Mouse (Mus musculus): ENCODE results near the gene Nup188.

Gene Nup188

GRCm38 (mm10) chr2:30377721-30378120, 91.5 kb downstream of the Nup188 start:
- ChIA-PET CTCF (interaction anchor here in 1 of 4 experiments (1.5 kb wide), 1 partner anchor 58 kb away, joined by 5 read pairs; no protein-coding TSS in a partner anchor), POLR2A (interaction anchor here in 1 of 4 experiments (1.1 to 1.4 kb wide), 2 partner anchors 10 kb away, joined by 3 to 4 read pairs; no protein-coding TSS in a partner anchor)

GRCm38 (mm10) chr2:30379307-30379706, 93.1 kb downstream of the Nup188 start:
- CTCF ChIA-PET = interaction anchor here in 1 of 4 experiments (1.2 kb wide), 1 partner anchor 15 kb away, joined by 4 read pairs; the partner anchor contains the start of gene Miga2
- POLR2A ChIA-PET = interaction anchor here in 2 of 4 experiments (0.8 to 1.5 kb wide), 4 partner anchors 10 to 33 kb away, joined by 3 read pairs; no protein-coding TSS in a partner anchor

- ChIA-PET CTCF (interaction anchor here in 1 of 4 experiments (0.8 kb wide), 1 partner anchor 54 kb away, joined by 3 read pairs; no protein-coding TSS in a partner anchor), POLR2A (interaction anchor here in 2 of 4 experiments (0.8 to 1.7 kb wide), 7 partner anchors 10 to 71 kb away, joined by 3 to 7 read pairs (median 3); no protein-coding TSS in a partner anchor)
Observed at GRCm38 (mm10) chr2:30380564-30381376, 94.6 kb downstream of the Nup188 start.

GRCm38 (mm10) chr2:30381377-30381725, 95.2 kb downstream of the Nup188 start:
- POLR2A ChIA-PET = interaction anchor here in 2 of 4 experiments (0.7 to 2.1 kb wide), 11 partner anchors 9 to 234 kb away, joined by 3 to 7 read pairs (median 3); partner anchors contain the start of gene Miga2 (in 1 of the 2)
- CTCF ChIA-PET = interaction anchor here in 1 of 4 experiments (0.8 kb wide), 1 partner anchor 54 kb away, joined by 3 read pairs; no protein-coding TSS in a partner anchor

GRCm38 (mm10) chr2:30384814-30385213, 98.6 kb downstream of the Nup188 start:
- POLR2A ChIA-PET = interaction anchor here in 3 of 4 experiments (1.0 to 2.9 kb wide), 12 partner anchors 7 to 197 kb away, joined by 3 to 15 read pairs (median 5); partner anchors contain the start of genes Crat (in 1 of the 3), Dolpp1 (in 1 of the 3), Miga2 (in 1 of the 3) and Ptpa (in 1 of the 3)
- CTCF ChIA-PET = interaction anchor here in 1 of 4 experiments (1.2 kb wide), 1 partner anchor 16 kb away, joined by 3 read pairs; no protein-coding TSS in a partner anchor

GRCm38 (mm10) chr2:30385591-30385990, 99.4 kb downstream of the Nup188 start:
- CTCF ChIA-PET = no interaction called here
- POLR2A ChIA-PET = interaction anchor here in 2 of 4 experiments (0.8 to 4.1 kb wide), 11 partner anchors 10 to 198 kb away, joined by 3 to 14 read pairs (median 4); partner anchors contain the start of genes Ptpa (in 2 of the 2), Crat (in 1 of the 2) and Miga2 (in 1 of the 2)

- CTCF ChIA-PET = interaction anchor here in 3 of 4 experiments (0.6 to 0.8 kb wide), 3 partner anchors 16 to 290 kb away, joined by 4 to 5 read pairs (median 5); no protein-coding TSS in a partner anchor
- POLR2A ChIA-PET = interaction anchor here in 3 of 4 experiments (0.6 to 4.1 kb wide), 14 partner anchors 8 to 39 kb away, joined by 3 to 14 read pairs (median 4); partner anchors contain the start of gene Miga2 (in 2 of the 3)
Observed at GRCm38 (mm10) chr2:30386913-30387312, 100.7 kb downstream of the Nup188 start.

- ChIA-PET POLR2A (interaction anchor here in 2 of 4 experiments (0.9 to 4.1 kb wide), 4 partner anchors 10 to 78 kb away, joined by 3 to 14 read pairs (median 3); partner anchors contain the start of gene Miga2 (in 1 of the 2)), CTCF (no interaction called here)
Observed at GRCm38 (mm10) chr2:30389000-30389399, 102.8 kb downstream of the Nup188 start.

- ChIA-PET POLR2A (interaction anchor here in 3 of 4 experiments (0.6 to 3.4 kb wide), 47 partner anchors 8 to 415 kb away, joined by 3 to 38 read pairs (median 4); partner anchors contain the start of genes Crat (in 3 of the 3), Ier5l (in 3 of the 3), Miga2 (in 3 of the 3) and Ptpa (in 3 of the 3)), CTCF (interaction anchor here in 3 of 4 experiments (0.6 to 1.2 kb wide), 9 partner anchors 10 to 292 kb away, joined by 3 to 7 read pairs (median 4); partner anchors contain the start of gene Miga2 (in 1 of the 3))
Observed at GRCm38 (mm10) chr2:30392114-30392576, 105.9 kb downstream of the Nup188 start, which contains the start of gene Dolpp1. Dolpp1 (plus strand) TSS chr2:30392254.

GRCm38 (mm10) chr2:30392577-30393369, 106.6 kb downstream of the Nup188 start:
- CTCF ChIA-PET = interaction anchor here in 3 of 4 experiments (0.6 to 1.2 kb wide), 6 partner anchors 10 to 341 kb away, joined by 4 to 7 read pairs (median 4); partner anchors contain the start of gene Miga2 (in 1 of the 3)
- POLR2A ChIA-PET = interaction anchor here in 3 of 4 experiments (0.8 to 3.4 kb wide), 38 partner anchors 8 to 415 kb away, joined by 3 to 38 read pairs (median 4); partner anchors contain the start of genes Miga2 (in 3 of the 3), Crat (in 2 of the 3), Ier5l (in 2 of the 3) and Ptpa (in 2 of the 3)

GRCm38 (mm10) chr2:30393370-30393656, 107.1 kb downstream of the Nup188 start:
- ChIA-PET CTCF (interaction anchor here in 1 of 4 experiments (1.0 kb wide), 1 partner anchor 341 kb away, joined by 6 read pairs; no protein-coding TSS in a partner anchor), POLR2A (interaction anchor here in 2 of 4 experiments (0.8 to 3.4 kb wide), 15 partner anchors 9 to 81 kb away, joined by 3 to 38 read pairs (median 4); partner anchors contain the start of genes Miga2 (in 2 of the 2), Crat (in 1 of the 2), Ier5l (in 1 of the 2) and Ptpa (in 1 of the 2))
